Mouse (Mus musculus) lung, postnatal 4 days (tissue): ENCODE measurements at regions not wholly inside any gene's neighbourhood (a gene's known extent, or its start where the extent isn't known, plus 50 kb on each side); places are given as distances from the start of the nearest gene placed in this dataset.

Experiments used
- DNase-seq, 2 experiments: peaks; one replicate each; pipeline ENCODE4 v3.0.0; 2021

DNA sequence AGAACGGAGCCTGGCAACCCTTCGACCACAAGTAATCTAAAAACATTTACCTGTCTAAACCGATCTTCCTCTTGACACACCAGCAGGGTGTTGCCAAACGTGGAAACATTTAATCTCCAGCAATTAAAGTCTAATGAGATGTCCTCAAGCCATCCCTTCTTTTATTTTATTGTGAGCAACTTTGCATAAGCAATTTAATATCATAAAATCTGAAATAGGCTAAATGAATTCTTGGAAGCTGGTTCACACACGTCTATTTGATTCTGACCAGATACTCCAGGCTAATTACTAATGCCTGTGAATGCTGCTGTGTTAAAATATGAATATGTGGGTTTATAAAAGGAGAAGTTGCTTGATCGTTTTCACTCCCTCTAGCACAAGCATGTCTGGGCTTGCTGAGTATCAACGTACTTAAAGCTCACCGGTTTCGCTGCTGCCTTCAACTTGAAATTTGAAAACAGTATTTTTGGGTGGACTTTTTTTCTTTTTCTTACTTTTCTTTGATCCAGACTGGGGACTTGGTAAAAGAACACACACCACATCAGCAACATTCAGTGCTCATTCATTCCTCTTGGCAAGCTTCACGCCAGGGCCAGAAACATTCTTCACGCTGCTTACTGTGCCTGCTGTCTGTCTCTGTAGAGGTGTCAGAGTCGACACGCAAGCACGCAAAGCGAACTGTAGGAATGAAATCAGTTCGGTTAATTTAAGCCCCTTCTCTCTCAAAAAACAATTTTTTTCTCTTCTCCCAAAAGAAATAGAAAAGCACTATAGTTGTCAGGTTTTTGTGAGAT is 194.4 kb downstream of the Npr3 start:
- DNase-seq: no peak

DNA sequence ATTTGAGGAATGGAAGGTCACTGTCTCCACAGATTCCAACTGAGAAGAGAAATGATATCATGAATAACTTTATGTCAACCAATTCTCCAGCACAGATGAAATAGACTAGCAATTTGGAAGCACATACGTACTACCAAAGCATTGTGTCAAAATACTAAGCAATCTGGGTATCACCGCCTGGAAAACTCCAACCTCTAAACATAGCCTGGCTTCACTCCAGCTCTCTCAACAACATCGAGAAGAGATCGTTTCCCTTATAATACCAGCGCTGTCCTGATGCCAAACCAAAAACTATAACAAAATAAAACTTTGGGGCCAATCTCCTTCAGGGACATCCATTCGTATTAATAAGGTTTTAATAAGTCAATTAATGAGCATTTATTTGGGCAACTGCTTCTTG is 205.8 kb downstream of the Npr3 start:
- DNase-seq: no peak

DNA sequence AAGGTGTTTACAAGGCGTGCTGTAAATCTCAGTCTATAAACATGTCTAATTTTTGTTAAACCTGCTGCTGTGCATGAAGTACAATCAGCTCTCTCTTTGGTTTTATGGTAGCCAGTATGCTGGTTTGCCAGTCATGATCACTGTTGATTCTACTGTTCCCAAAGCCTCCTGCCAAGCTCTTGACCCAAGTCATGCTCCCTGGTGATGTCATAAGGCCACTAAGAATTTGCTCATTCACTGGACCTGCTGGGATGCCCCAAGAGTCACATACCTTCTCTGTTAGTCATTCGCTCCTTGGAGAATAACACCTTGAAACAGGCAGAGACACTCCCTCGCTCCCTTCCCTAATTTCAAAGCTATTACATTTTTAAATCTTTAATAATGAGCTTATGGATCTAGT is 207.2 kb downstream of the Npr3 start:
- DNase-seq: no peak

DNA sequence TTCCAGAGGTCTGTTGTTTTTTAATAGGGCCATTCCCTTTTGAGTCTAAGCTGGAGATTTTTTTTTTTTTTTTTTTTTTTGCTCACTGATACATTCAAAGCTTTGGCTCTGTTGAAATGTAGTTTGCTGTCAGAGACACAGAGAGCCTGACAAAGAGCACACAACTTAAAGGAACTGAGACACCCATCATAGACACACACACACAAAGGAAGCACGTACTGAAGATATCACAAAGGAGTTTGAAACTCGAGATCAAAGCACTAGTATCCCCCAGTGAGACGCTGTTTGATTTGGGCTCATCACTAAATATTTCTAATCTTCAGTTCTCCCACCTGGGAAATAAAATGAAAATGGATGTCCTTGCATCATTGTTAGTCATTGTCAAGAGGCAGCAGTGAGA is 210.0 kb downstream of the Npr3 start:
- DNase-seq: no peak

DNA sequence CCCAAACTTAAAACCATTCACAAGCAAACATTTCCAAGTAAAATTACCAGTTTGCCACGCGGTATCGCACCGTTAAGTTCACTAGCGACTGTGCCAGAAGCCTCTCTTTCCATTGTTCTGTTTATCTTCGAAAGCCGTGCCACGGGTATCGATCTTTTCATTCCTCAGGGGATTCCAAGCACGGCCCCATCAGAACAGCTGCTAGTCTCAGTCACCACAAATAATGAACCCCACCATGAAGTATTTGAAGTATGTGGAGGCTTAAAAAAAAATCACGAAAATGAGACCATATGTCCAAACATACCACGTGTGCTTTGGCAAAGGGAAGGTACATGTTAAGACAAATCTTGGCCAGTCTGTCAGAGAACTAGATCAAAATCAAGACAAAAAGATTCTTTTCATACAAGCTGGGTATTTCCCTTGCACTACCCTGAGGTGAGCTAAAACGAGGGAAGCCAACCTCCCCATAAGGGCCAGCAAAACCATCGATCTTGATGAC is 213.3 kb downstream of the Npr3 start:
- DNase-seq: no peak

DNA sequence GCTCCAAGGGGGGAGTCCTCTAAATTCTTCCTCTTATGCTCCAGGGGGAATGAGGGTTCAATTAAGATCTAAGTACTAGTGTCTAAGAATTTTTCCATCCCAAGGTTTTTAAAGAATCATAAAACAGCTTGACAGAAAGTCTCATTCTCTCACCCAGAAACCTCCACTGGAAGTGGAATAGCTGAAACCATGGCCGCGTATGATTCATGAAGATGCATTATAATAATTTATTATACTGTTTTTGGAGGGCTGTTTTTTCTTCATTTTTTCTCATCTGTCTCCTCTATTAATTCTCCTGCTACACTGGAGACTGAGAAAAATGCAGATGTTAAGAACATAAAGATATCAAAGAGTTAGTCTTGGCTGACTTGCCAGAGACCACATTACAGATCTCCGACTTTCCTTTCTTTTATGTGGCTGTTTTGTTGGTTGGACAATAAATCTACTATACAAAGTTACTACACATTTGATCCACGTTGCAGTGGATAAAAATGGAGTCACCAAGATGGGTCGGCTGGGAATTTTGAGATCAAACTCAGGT is 242.2 kb downstream of the Npr3 start:
- DNase-seq: no peak

DNA sequence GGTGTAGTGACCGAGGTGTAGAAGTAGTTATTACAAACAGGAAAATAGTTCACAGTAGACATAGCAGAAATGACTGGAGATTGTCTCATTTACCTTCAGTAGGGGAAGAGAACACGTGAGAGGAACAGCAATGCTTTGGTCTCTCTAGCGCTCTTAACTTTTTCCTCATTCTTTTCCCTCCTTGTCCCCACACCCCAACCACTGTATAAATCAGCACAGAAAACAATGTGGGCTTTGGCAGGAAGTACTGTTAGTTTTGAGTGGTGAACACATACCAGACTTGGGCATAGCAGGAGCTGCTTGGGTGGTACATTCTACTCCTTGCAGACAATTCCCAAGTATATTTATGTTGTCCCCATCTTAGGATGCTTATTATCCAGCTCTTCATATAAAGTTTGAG is 251.9 kb downstream of the Npr3 start:
- DNase-seq: no peak

DNA sequence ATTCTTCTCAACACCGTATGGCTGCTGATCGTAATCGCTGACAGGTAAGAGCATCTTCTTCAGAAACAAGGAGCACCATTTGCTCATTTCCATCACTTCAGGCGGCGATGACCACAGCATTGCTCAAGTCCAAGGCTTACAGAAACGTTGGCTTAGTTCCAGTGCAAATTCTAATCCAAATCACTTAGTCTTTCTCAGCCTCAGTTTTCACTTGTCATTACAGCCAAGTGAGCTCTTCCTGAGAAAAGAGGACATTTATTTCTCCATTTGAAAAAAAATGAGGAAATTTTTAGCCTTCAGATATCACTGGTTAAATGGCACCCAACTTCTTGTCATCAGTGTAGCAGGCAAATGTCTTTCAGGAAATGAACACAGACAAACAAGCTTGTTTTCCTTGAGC is 246.8 kb upstream of the Tars start:
- DNase-seq: no peak

DNA sequence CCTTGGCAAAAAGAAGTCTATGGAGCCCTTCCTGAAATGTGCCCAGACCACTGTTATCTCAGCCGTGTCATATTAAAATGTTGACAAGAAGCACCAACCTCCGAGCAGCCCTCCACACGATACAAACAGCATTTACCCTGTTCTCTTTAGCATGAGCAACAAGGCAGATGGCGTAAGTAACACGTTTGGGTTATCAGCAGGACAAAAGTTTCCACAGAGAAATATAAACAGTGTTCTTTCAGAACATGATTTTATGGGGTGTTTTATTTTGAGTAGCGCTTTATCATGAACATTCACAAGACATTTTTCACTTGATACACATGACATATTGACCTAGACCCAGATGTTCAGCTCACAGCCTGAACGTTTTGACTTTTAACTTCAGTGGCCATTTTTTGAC is 245.3 kb upstream of the Tars start:
- peak; percentile 40 to 59 for DNase-seq

DNA sequence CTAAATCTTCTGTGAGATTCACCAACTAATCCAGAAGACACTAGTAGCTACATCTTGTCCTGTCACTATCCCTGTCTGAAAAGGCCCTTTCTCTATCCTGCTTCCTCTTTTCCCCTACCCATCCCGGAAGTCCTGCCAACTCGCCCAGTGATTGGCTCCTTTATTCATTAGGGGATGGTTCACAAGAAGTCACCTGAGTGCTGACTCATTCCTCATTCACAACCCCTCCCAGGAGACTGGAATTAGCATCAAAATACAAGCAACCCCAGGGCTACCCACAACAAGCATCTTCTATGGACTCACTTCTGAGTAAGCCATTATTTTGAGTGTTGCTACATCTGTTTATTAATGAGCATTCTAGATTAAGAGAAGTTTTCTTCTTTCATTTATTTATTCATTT is 231.2 kb upstream of the Tars start:
- DNase-seq: no peak

DNA sequence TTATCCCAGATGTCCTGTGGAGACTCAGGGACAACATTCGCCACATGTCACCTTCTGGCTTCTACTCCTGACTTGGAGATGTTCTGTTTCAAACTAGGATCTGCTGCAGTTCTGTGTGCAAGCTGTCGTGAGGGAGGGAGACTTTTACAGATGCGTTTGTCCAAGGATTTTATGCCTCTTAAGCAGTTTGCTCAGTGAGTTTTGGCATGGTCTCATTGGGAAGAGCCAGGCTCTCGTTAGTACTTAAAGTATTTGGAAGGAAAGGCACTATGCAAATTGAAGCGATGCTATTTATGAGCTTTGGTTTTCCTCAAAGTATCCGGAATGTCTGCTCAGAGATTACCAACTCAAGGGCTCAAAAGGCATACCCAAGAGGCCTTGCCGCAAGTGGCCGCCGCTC is 227.0 kb upstream of the Tars start:
- no peak for DNase-seq

DNA sequence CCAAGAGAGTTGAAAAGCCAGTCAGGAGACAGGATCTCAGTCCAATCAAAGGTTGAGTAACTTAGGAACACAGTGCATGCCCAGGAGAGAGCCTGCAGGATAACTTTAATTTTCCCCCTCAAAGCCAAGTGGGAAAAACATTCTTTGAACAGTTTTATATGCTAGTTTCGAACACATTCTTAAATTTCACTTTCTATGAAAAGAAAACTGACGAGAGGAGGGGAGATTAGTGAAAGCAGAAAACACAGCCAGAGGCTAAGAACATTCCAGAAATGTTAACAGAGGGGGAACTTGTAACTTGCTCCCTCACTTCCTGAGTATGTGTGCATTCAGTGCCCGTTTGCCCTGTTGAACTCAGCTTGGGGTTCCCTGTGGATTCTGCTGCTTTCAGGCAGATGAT is 213.0 kb upstream of the Tars start:
- DNase-seq: no peak

DNA sequence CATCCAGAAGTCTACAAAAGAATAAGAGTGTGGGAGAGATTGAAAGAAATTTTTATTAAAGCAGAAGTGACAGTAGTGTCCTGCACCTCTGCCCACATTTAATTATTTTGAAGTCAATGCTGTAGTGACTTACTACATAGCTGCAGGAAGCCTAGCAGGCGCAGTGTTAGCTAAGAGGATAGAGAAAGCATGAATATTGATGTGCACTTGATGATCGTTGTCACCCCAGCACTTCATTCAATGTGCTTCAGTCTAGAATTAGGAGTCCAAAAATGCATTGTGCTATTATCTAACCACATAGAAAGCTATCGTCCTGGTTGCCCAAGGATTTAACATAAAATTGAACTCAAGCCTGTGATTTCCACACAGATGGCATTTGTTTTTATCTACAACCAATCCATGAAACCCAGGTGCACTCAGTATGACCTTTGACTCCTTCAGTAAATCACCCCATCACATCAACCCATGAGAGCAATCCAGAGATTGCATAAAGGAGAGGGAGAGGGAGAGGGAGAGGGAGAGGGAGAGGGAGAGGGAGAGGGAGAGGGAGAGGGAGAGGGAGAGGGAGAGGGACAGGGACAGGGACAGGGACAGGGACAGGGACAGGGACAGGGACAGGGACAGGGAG is 210.7 kb upstream of the Tars start:
- no peak for DNase-seq

DNA sequence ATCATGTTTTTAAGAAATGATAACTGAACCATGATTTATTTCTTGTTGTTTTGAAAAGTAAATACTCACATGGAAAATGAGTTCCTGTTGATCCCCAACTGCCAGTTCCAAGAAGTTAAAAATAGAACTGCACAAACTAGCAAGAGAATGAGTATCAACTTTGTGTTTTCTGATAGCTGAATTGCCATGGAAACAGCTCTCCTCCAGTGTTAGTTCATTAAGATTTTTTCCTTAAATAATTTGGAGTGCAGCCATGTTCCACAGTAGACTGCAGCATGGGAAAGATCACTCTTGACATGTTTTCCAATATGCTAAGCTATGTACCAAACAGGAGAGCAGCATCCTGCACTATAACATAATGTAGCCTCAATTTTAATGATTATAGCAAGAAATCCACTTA is 208.0 kb upstream of the Tars start:
- no peak for DNase-seq

DNA sequence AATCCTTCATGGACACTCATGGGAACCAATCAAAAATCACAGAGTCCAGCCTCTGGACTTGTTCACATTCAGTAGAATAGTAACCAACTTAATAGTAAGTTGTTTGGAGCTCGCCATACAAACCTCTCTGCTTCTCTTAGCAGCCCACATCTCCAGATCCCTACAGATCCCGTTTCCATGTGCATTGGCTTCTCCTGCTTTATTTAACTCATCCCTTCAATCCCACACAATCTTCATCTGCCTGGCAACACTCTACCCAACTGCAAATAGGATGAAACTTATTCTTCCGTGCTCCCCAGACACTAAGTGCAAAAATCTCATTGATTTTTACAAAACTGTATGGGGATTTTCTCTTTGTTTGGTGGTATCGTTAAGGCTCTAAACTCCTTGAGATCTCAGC is 206.2 kb upstream of the Tars start:
- DNase-seq: no peak

DNA sequence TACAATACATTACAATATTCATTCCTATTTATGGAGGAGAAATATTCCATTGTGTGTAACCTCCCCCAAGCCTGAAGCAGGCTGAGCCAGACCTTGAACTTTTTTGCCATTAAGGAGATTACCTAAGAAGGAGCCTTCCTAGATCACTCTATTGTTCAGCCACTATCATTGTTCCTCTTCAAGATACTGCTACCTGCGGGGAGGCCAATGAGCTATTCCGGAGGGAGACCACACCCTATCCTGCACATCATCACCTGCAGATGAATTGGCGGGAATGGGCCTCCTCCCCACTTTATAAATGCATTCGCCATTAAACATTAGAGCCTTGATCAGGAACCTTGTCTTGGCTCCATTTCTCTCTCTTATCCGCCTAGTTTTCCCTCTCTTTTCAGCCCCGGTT is 197.6 kb upstream of the Tars start:
- DNase-seq: no peak

DNA sequence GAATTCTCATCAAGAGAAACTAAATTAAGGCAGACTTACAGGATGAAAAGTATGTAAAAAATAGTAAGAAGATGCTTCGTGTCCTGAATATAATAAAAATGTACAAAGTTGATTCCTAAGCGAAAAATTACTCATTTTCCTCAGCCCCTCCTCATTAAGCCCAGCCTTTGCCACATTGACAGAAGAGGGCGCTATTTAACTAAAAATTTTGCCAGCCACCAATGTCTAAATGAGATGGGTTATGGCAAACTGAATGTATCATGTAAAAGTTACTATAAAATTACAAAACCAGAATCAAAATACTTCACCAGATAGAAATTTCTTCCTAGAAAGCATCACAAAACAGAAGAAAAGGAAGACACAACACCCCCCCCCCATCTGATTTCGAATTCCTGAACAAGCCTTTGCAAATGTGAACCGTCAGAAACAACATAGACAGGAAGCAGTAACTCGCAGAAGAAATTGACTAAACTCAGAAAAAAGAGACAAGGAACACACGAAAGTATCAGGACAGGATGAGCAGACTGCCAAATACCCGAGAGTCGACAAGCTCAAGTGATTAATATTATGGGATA is 191.2 kb upstream of the Tars start:
- DNase-seq: peak in 1 of 2 experiments; percentile 41

DNA sequence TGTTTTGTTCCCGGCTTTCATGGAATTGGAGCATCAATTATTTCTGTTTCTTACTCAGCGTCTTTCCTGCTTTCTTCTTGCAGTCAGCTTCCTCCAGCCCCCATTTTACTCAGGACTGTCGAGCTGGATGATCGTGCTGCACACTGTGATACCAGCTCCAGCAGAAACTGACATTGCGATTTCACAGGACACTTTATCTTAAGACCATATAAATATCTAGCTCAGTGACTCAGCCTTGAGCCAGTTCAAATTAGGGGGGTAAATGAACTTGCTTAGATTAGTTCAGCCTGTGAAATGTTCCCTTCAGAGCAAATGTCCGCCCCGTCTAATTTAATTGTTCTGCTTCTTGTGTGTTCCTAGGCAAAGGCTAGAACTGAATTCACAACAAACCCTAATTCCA is 190.3 kb upstream of the Tars start:
- DNase-seq: no peak

DNA sequence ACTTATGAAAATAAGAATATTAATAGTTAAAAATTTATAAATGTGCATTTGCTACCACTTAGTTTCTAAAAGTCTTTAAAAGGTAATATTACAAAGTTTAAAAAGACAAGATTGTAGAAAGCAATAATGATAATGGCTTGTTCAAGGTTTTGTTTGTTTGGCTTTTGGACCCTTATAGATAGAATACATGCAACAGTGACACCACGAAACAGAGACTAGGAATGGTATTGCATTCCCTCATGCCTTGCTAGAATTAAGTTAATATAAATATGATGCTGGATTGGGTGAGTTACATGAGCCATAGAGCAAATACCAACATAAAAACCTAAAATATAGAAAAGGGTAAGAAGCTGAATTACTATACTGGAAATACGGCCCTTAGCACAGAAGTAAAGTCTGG is 186.9 kb upstream of the Tars start:
- DNase-seq: no peak

DNA sequence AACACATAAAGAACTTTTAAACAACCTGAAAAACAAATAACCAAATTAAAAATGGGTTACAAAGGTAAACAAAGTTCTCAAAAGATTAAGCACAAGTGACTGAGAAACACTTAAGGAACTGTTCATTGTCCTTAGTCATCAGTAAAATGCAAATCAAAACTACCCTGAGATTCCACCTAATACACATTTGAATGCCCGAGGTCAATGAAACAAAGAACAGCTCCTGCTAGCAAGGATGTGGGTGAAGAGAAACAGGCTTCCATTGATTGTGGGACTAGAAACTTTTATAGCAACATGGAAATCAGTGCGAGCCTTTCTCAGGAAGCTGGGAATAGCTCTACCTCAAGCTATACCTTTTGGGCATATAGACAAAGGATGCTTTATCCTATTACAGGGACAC is 184.7 kb upstream of the Tars start:
- DNase-seq: no peak

DNA sequence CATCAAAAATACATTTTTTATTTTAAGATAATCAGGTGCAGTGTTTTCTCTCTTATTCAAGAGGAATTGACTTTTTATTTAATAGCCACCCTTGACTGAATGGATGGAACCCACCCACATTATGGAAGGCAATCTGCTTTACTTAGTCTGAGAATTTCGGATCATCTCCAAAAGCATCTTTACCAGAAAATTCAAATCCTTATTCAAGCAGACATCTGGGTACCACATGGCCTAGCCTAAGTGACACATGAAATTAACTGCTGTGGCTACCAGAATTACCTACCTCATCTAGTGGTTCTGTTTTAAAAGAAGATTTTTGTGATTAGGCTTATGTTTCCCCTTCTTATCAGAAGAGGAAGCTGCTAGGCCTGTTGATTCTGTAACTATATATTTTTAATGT is 178.9 kb upstream of the Tars start:
- DNase-seq: no peak

DNA sequence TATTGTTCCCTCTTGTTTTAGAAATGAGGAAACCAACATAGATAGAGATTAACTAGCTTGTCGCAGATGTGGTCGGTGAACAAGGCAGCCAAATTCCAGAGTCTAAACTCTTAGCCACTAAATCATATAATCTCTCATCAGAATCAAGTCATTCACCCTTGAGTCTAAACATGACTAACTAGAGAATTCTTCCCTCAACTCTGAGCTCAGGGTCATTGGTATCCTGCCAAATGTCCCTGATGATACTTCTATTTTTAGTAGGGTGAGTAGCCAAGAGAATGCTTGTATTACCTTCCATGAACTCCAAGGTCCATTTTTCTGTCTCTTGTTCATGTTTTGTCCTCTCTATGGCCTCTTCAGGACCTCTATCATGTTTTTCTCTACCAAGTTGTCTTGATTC is 174.9 kb upstream of the Tars start:
- DNase-seq: no peak

DNA sequence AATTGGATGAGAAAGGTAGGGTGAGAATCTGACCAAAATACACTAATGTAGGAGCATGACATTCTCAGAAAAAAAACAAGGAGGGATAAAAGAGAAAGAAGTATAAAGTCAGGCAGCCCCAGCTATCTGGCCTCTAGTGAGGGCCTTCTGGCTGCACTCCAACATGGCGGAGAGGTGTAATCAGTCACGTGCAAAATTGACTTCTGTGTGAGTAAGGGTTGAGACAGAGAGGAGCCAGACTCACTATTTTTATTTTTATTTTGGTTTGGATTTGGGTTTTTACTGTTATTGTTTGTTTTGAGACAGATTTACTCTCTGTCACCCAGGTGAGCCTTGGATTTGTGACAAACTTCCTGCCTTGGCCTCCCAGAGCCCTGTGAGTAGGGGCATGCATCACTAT is 174.0 kb upstream of the Tars start:
- no peak for DNase-seq

DNA sequence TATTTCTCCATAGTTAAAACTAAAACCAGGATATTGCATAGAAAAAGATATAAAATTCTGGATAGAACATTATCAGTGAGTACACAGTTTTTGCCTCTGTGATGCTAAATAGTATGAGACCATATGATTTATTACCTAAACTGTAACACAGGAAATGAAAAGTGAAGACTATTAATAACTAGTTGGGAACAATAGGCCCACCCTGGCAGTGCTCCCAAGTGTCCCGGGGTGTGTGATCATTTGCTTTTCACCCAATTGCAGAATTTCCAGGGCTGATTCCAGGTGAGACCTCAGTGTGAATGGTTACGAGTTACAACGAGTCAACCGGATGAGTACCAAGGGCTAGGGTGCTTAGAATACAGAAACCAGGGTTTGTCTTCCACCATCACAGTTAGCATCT is 172.6 kb upstream of the Tars start:
- DNase-seq: peak in 1 of 2 experiments; percentile 21
